Mouse (Mus musculus) megakaryocyte, embryonic 14.5 days (primary cell): ENCODE results near the gene Ghsr.

Experiments used
- FLI1 ChIP-seq: IDR thresholded peaks from 2 replicates; pipeline ENCODE4 v1.6.1; 2012; ENCODE audit warnings: low read length, inconsistent platforms, mixed read lengths
- GATA1 ChIP-seq: IDR thresholded peaks from 3 replicates; pipeline ENCODE4 v1.6.1; 2012; ENCODE audit warnings: mixed read lengths, low read length, inconsistent platforms, borderline replicate concordance

- TF ChIP-seq GATA1 (no peak), FLI1 (no peak)
These were observed at the start of gene Ghsr for GRCm38 (mm10) chr3:27371276-27371621.
